Mouse (Mus musculus) thymus, adult 2 months (tissue): ENCODE data around the gene Epo. TPM values are rescaled to one million over a fixed set of nuclear protein-coding genes. Genes with fewer than 3 reads are reported as not detected.

Source experiments
- DNase-seq: peaks from one replicate; pipeline ENCODE4 v3.0.0; 2021
- H3K27ac ChIP-seq: fragments of 200-500 bp; 2 replicates; pipeline ENCODE4 v1.5.1; 2012; ENCODE audit warnings: low read length, control low read depth; ENCODE audit not compliant: control insufficient read depth, insufficient read depth
- H3K27me3 ChIP-seq: fragments of 200-500 bp; 2 replicates; pipeline ENCODE4 v1.6.1; 2012; ENCODE audit warnings: mild to moderate bottlenecking, low read length, moderate library complexity, mixed read lengths; ENCODE audit not compliant: control insufficient read depth, insufficient read depth
- H3K36me3 ChIP-seq: fragments of 200-500 bp; 2 replicates; pipeline ENCODE4 v1.6.1; 2012; ENCODE audit warnings: mild to moderate bottlenecking, low read length, moderate library complexity; ENCODE audit not compliant: control insufficient read depth, insufficient read depth
- H3K4me1 ChIP-seq: fragments of 200-500 bp; replicated peaks from 2 replicates; pipeline ENCODE4 v1.6.1; 2012; ENCODE audit warnings: low read length; ENCODE audit not compliant: control insufficient read depth, insufficient read depth
- H3K4me3 ChIP-seq: fragments of 200-500 bp; 2 replicates; pipeline ENCODE4 v1.5.1; 2012; ENCODE audit warnings: mild to moderate bottlenecking, low read length, control low read depth, moderate library complexity; ENCODE audit not compliant: control insufficient read depth, insufficient read depth
- CTCF ChIP-seq: fragments of 200-500 bp; IDR thresholded peaks from 2 replicates; pipeline ENCODE4 v1.5.1; 2012; ENCODE audit warnings: mild to moderate bottlenecking, control low read depth, low read length, moderate library complexity, borderline replicate concordance; ENCODE audit not compliant: control insufficient read depth, poor library complexity, insufficient read depth; ENCODE audit errors: extremely low read depth
- POLR2A ChIP-seq: fragments of 200-500 bp; IDR thresholded peaks from 2 replicates; pipeline ENCODE4 v1.6.1; 2012; ENCODE audit warnings: mild to moderate bottlenecking, low read length, control low read depth, moderate library complexity; ENCODE audit not compliant: control insufficient read depth, poor library complexity, insufficient read depth; ENCODE audit errors: extremely low read depth
- WGBS: fragments of 180-500 bp; shearing (Covaris S2); methylation state at CpG from one replicate; pipeline ENCODE4 v1.1.7; 2018; 5-methylcytosine and 5-hydroxymethylcytosine counted together
- polyA plus RNA-seq: library from polyadenylated mRNA; depleted of rRNA; stranded (reverse); fragments of >200 nt; gene quantifications from 2 replicates; pipeline ENCODE4 v1.2.3, GENCODE M21; 2012

Gene Epo
- polyA plus RNA-seq, 1 experiment, result not detected

- H3K36me3 ChIP-seq, result no peaks in the 10 kb centered on the region
- H3K27me3 ChIP-seq, result no peaks in the 10 kb centered on the region
- no peak overlapping the region for H3K27ac ChIP-seq
- no peak for DNase-seq
- H3K4me1 ChIP-seq, result 0 out of 2 replicates have a peak, but pooled peaks cover 10% of the 10 kb centered on the region
- H3K4me3 ChIP-seq, result no peak overlapping the region
- no peak for TF ChIP-seq CTCF
- no peak for TF ChIP-seq POLR2A
- 81% methylated on average over 5 of the region's 5 CpGs for WGBS
Measured at GRCm38 (mm10) chr5:137541768-137542540, 8.9 kb upstream of the Epo start.

- WGBS, result 90% methylated on average over 6 of the region's 6 CpGs
- TF ChIP-seq POLR2A (no peak), CTCF (no peak)
Measured at GRCm38 (mm10) chr5:137540991-137541390, 7.9 kb upstream of the Epo start.

DNA sequence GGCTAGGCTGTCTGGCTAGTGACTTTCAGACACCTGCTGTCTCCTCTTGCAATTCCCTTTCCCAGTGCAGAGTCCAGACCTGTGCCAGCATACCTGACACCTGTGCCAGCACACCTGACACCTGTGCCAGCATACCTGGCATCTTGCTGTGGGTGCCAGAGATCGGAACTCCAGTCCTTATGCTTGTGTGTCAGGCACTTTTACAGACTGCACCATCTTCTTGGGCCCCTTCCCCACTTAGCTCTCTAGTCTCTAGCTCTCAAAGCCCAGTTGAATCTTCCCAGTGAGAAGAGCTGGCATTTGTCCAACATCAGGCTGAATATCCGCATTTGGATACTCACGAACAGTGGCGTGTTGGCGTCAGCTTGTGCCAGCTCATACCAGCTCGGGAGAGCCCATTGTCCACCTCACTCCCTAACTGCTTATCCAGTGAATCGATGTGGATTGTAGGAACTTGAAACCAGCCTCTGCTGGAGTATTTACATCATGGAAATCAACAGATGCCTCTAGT lies 6.3 kb upstream of the Epo start:
- 90% methylated on average over 7 of the region's 7 CpGs for WGBS
- Histone ChIP-seq H3K4me3 (no peak overlapping the region), H3K27ac (no peak overlapping the region), H3K4me1 (0 out of 2 replicates have a peak, but pooled peaks cover 10% of the 10 kb centered on the region), H3K27me3 (no peaks in the 10 kb centered on the region), H3K36me3 (no peaks in the 10 kb centered on the region)
- no peak for TF ChIP-seq CTCF
- no peak for TF ChIP-seq POLR2A
- DNase-seq, result no peak

More at GRCm38 (mm10) chr5:137540991-137541390, 7.9 kb upstream of the Epo start:
- Histone ChIP-seq H3K4me1 (0 out of 2 replicates have a peak, but pooled peaks cover 10% of the 10 kb centered on the region), H3K27ac (no peak overlapping the region), H3K4me3 (no peak overlapping the region), H3K27me3 (no peaks in the 10 kb centered on the region), H3K36me3 (no peaks in the 10 kb centered on the region)
- no peak for DNase-seq

- H3K27me3 ChIP-seq, result no peaks in the 10 kb centered on the region
- TF ChIP-seq POLR2A, result no peak
- no peak for TF ChIP-seq CTCF
- no peak overlapping the region for H3K4me3 ChIP-seq
- H3K4me1 ChIP-seq, result 0 out of 2 replicates have a peak, but pooled peaks cover 10% of the 10 kb centered on the region
- H3K27ac ChIP-seq, result no peak overlapping the region
- no peaks in the 10 kb centered on the region for H3K36me3 ChIP-seq
- DNase-seq, result no peak
- 86% methylated on average over 4 of the region's 4 CpGs for WGBS
Measured at GRCm38 (mm10) chr5:137537461-137537860, 4.4 kb upstream of the Epo start.

DNA sequence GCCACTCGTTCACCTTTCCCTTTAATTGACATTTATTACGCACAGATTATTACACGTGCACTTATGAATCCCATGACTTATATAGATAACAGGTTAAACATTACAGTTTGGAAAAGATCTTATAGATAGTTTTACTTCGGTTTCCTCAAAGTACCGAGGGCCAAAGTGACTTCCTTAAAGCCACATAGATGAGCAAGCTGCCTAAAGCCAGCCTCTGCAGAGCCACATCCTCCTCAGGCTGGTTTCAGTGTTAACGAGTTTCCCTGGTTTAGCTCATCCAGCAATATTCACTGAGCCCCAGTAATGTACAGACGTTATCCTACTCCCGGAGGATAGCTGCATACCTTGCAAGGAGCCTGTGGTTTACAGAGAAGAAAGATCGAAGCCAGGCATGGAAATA lies 2.3 kb upstream of the Epo start:
- no peak for DNase-seq
- 26% methylated on average over 9 of the region's 9 CpGs for WGBS
- no peaks in the 10 kb centered on the region for H3K27me3 ChIP-seq
- peaks cover 1% of the 10 kb centered on the region; the same call in 1 of the 2 replicates for H3K36me3 ChIP-seq
- no peak overlapping the region for H3K4me3 ChIP-seq
- H3K27ac ChIP-seq, result no peak overlapping the region
- H3K4me1 ChIP-seq, result peaks cover 18% of the 10 kb centered on the region
- no peak for TF ChIP-seq CTCF
- no peak for TF ChIP-seq POLR2A

DNA sequence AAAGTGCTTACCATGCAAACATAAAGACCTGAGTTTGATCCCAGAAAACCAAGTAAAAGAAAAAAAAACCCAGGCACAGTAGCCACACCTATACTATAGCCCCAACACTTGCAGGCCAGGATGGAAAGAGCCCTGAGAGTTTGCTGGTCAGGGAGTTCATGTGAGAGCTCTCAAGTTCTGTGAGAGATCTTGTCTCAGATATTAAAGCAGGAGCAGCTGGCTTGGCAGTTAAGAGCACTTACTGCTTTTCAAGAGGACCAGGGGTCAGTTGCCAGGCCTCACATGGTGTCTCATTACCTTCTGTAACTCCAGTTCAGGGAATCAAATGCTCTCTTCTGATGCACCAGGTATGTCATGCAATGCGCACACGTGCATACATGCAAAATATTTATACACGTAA lies 1.7 kb upstream of the Epo start:
- no peak for DNase-seq
- no peak for TF ChIP-seq POLR2A
- TF ChIP-seq CTCF, result no peak
- no peak overlapping the region for H3K27ac ChIP-seq
- 54% methylated on average over 3 of the region's 3 CpGs for WGBS
- H3K4me1 ChIP-seq, result peaks cover 16% of the 10 kb centered on the region
- no peak overlapping the region for H3K4me3 ChIP-seq
- no peaks in the 10 kb centered on the region for H3K27me3 ChIP-seq
- H3K36me3 ChIP-seq, result peaks cover 7% of the 10 kb centered on the region; the same call in 1 of the 2 replicates

GRCm38 (mm10) chr5:137532808-137533116 lies 280 bp downstream of the Epo start:
- no peaks in the 10 kb centered on the region for H3K27me3 ChIP-seq
- H3K4me1 ChIP-seq, result peaks cover 10% of the 10 kb centered on the region
- DNase-seq, result no peak
- WGBS, result under 1% methylated on average over 12 of the region's 12 CpGs
- peaks cover 26% of the 10 kb centered on the region for H3K36me3 ChIP-seq
- peak overlapping the region; percentile 80 for H3K27ac ChIP-seq
- H3K4me3 ChIP-seq, result peak overlapping the region; percentile 94
- no peak for TF ChIP-seq CTCF
- no peak for TF ChIP-seq POLR2A
